Mouse (Mus musculus) adrenal gland, adult 18-20 months (tissue): ENCODE measurements around the gene Zmym3. TPM values are rescaled to one million over a fixed set of nuclear protein-coding genes. Genes with fewer than 3 reads are reported as not detected.
"Not testable (repeated sequence)": the region's sequence is repeated elsewhere in the genome, so short reads cannot be mapped to it uniquely, and the experiment has no call there.

Experiments used
- DNase-seq, 2 experiments: peaks; one replicate each; pipeline ENCODE4 v3.0.0; 2021 to 2022; ENCODE audit warnings: low spot score in 2 of 2
- total RNA-seq, 2 experiments: library from RNA; stranded (reverse); gene quantifications; 1 replicate in 1 of 2; 2 replicates in 1 of 2; pipeline ENCODE4 v1.2.3; 2021

The Zmym3 gene
- total RNA-seq, 2 experiments from 2014 or later: 46.3 to 73.4 TPM

DNA sequence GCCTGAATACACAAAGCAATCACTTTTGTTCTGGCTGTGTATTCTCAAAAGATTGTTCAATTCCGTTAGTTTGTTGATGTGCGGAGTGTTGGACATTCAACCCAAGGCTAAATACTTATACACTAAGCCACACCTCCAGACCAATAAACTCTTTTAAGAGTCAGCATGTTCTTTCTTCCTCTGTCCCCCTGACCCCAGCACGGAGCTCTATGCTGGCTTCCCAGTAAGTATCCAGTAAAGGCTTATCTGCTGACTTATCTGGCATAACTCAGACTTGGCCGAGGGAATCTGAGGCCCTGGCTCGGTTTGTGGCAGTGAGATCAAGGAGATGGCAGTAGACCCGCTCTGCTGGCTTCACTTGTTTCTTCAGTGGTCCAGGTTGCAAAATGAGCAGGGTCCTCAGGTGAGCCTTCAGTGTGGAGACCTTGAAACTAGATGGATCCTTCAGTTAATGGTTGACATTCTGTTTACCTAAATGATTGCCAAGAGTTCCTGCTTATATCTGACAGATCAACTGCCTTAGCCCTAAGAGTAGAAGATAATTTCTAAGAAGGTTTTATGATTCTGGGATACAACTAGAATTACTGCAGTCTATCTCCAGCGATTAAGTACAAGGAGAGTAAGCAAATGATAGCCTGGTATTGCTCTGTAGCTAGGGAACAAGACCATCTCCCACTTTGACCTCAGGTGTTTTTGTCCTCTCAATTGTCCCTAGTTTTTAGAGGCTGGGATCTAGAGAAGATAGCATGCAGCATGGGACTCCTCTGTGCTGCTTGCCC lies 44.3 kb downstream of the Zmym3 start, which contains the start of gene Gjb1:
TSS of gene Gjb1 (plus strand) at position 189 of the 779 bp plus-strand sequence.
- no peak for DNase-seq

DNA sequence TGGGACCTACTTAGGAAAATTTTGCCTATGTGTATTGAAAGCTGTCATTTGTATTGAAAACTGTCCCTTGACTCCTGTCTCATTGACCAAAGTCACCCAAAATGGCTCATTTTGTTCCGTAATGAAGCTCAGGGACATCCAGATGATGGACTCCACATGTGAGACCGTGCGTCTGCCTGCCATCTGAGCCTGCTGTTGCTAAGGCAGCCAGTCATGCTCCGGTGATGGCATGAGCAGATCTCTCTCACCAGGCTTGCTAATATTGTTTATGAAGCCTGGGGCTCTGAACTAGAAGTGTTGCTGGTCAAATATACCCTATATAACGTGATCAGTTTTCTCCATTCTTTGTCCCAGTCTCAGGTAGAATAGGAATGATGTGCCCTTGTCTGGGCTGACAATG lies 47.7 kb downstream of the Zmym3 start:
- DNase-seq: no peak

DNA sequence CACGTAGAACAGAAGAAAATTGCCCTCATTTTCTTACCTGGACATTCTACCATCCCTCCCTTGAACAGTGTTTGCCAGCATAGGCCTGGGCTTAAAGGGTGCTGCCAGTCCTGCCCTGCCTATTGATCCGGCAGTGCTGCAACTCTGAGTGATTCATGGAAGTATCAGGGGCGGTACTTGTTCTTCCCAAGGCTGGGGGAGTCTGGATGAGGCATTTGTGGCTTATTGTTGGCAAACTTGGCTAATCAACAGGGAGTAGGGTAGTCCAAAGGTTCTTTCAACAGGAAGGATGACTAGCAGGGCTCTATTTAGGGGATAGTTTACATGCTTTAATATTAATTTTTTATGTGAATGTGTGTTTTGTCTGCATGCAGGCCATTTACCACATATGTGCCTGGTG lies 50.1 kb downstream of the Zmym3 start:
- DNase-seq: no peak

DNA sequence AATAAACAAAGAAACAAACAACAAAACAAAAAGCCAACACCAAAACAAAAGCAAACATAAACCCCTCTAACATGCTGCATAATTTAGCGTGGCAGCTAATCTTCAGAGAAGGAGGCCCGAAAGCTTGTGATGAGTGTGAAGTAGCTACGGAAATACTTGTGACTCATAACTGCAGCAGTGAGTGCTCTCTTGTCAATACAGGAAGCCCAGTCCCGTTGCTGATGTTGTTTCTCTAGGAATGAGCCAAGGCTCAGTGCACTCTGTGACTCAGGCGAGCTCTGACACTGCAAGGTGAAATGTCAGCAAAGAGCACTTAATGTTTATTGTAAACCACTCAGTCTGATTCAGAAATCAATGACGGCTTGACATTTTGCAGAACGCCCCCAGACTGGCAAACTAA lies 51.6 kb downstream of the Zmym3 start:
- DNase-seq: no peak

DNA sequence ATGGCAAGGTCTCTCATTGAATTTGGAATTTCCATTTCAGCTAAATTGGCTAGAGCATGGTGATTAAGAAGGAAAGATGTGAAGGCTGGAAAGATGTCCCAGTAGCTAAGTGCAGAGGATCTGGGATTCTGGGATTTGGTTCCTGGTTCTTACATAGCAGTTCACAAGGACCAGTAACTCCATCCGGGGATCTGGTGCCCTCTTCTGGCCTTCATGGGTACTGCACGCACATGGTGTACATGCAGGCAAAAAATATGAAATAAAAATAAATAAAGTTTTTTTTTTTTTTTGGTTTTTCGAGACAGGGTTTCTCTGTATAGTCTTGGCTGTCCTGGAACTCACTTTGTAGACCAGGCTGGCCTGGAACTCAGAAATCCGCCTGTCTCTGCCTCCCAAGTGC lies 61.7 kb downstream of the Zmym3 start:
- not testable (repeated sequence) for DNase-seq

Other genes starting within 250 kb of the Zmym3 start
- gene Snx12, start 198.3 kb downstream of the Zmym3 start, total RNA-seq: 10 to 100 TPM; 53.7 to 54.1 TPM
- 10 to 100 TPM; 33.8 to 39.6 TPM for gene Foxo4, start 166.3 kb downstream of the Zmym3 start, total RNA-seq
- gene Gm614, start 156.9 kb downstream of the Zmym3 start, total RNA-seq: under 1 TPM in 1 of 2 experiments, not detected in 1; 0.54 TPM
- 1 to 10 TPM; 4.9 to 9.0 TPM for gene Il2rg, start 152.6 kb downstream of the Zmym3 start, total RNA-seq
- gene Gm20489, start 151.8 kb downstream of the Zmym3 start, total RNA-seq: not detected
- 10 to 100 TPM; 32.0 to 33.4 TPM for gene Med12, start 146.8 kb downstream of the Zmym3 start, total RNA-seq
- 10 to 100 TPM in 1 of 2 experiments, 1 to 10 TPM in 1; 5.7 to 15.9 TPM for gene Nlgn3, start 121.7 kb downstream of the Zmym3 start, total RNA-seq
- gene Gjb1, start 44.5 kb downstream of the Zmym3 start, total RNA-seq: not detected
- 100 to 1,000 TPM; 158 to 182 TPM for gene Nono, start 8.5 kb upstream of the Zmym3 start, total RNA-seq
- under 1 TPM; 0.53 to 0.74 TPM for gene Itgb1bp2, start 28.2 kb upstream of the Zmym3 start, total RNA-seq
- gene Taf1, start 111.9 kb upstream of the Zmym3 start, total RNA-seq: 10 to 100 TPM; 38.2 to 41.7 TPM
- gene Ogt, start 219.2 kb upstream of the Zmym3 start, total RNA-seq: 100 to 1,000 TPM; 113 to 171 TPM